Mouse (Mus musculus): ENCODE data around the gene Gtf2ird1.
A peak's percentile ranks its signal among the peaks of the same experiment; 100 is the strongest.

DNA sequence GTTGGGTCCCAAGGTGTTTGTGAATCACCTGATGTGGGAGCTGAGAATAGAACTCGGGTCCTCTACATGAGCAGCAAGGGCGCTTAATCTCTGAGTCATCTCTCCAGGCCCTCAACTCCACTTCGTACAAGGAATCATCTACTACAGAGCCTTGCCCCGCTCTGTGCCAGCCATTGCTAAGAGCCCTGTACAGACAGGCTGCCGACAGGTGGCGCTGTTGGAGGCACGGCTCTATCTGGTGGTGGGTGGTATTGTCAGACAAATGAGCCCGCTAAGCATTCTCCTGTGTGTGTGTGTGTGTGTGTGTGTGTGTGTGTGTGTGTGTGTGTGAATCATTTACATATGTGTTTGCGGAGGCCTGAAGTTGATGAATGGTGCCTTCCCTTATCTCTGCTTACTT lies 111.1 kb downstream of the Gtf2ird1 start:
- TF ChIP-seq POLR2A (IDR thresholded peaks at IDR 0.05; ENCODE audit: borderline replicate concordance, low read depth, low read length) (no peak), CTCF (IDR thresholded peaks at IDR 0.05; ENCODE audit: low read depth, low read length) (peak; percentile 33; the same call in 1 of the 2 replicates)

All from bone marrow macrophage, adult 2 months (primary cell).